ENCODE assay signal across 18 mouse cellular contexts in genomic region chr12:35826990-35827389, GRCm38 (mm10).
"Had no signal": no experiment of that assay in that cellular context is flagged by ENCODE, and none has a peak within 500 bp of the region (broad histone marks: within the 10 kb centered on the region; RNA-seq: fewer than 3 reads in every experiment).

No protein-coding gene starts in this region.

- H3K9ac ChIP-seq: limb, embryonic 13.5 days; liver, embryonic 14.5 days; midbrain, embryonic 13.5 days; neural tube, embryonic 15.5 days; stomach, embryonic 15.5 days had no signal

- DNase-seq: kidney, adult 11 months; kidney, adult 9 months; kidney, postnatal 10 days; kidney, postnatal 4 days; left cerebral cortex, postnatal 4 days; lung, adult 18-20 months; lung, postnatal 4 days; right cerebral cortex, postnatal 4 days; spleen, adult 18-20 months; thymus, postnatal 14 days had no signal

- H3K36me3 ChIP-seq: limb, embryonic 13.5 days; midbrain, embryonic 13.5 days; neural tube, embryonic 15.5 days; stomach, embryonic 15.5 days had no signal

- H3K9me3 ChIP-seq: midbrain, embryonic 13.5 days; neural tube, embryonic 15.5 days; stomach, embryonic 15.5 days had no signal

- H3K27ac ChIP-seq: layer of hippocampus, adult 2 months; limb, embryonic 13.5 days; liver, embryonic 14.5 days; midbrain, embryonic 13.5 days; neural tube, embryonic 15.5 days; stomach, embryonic 15.5 days had no signal

- H3K4me3 ChIP-seq: layer of hippocampus, adult 2 months; limb, embryonic 13.5 days; midbrain, embryonic 13.5 days; myocyte; neural tube, embryonic 15.5 days; stomach, embryonic 15.5 days had no signal

- H3K27me3 ChIP-seq: midbrain, embryonic 13.5 days; neural tube, embryonic 15.5 days; stomach, embryonic 15.5 days had no signal

- H3K4me2 ChIP-seq: limb, embryonic 13.5 days; midbrain, embryonic 13.5 days; neural tube, embryonic 15.5 days; stomach, embryonic 15.5 days had no signal

- ATAC-seq: lung, postnatal 0 days; midbrain, embryonic 13.5 days had no signal
